Mouse (Mus musculus) urinary bladder, adult 2 months (tissue): ENCODE data around the gene Ptprg. TPM values are rescaled to one million over a fixed set of nuclear protein-coding genes. Genes with fewer than 3 reads are reported as not detected.

Experiments
- DNase-seq: peaks from one replicate; pipeline ENCODE4 v3.0.0; 2022; ENCODE audit warnings: low spot score
- polyA plus RNA-seq: library from polyadenylated mRNA; depleted of rRNA; stranded (reverse); fragments of >200 nt; gene quantifications from 2 replicates; pipeline ENCODE4 v1.2.3, GENCODE M21; 2012

Gene Ptprg
- polyA plus RNA-seq, 1 experiment = 11.6 TPM

DNA sequence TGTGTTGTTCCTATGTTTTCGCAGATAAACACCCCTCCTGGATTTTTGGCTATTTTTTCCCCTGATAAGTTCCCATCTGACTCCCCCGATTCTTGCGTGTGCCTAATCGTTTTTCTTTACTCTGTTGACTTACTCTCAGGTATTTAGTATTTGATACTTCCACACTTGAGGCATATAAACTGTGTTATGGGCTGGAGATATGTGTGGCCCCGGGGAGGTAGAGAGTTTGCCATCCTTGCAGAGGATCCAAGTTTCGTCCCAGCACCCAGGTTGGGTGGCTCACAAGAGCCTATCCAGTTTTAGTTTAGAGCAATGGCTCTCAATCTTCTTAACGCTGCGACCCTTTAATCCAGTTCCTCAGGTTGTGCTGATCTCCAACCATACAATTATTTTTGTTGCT, 265.4 kb downstream of the Ptprg start:
- no peak for DNase-seq

DNA sequence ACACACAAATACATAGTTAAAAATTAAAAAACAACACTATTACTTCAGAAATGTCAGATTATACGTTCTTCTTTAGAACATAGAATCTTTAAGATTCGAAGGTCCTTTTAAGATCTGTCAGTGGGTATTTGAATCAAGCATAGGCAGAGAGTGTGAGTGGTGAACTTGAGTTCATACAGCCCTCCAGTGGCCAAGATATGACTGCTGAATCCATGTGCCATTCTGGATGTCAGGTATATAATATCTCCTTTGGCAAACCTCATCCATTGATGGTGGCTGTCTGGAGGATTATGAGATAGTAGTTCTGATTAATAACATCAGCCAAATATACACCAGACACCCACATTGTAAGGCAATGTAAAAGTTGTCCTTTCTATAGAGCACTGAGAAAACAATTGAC, 266.0 kb downstream of the Ptprg start:
- no peak for DNase-seq

- no peak for DNase-seq
Measured at GRCm38 (mm10) chr14:11822830-11823700, 269.7 kb downstream of the Ptprg start.

DNA sequence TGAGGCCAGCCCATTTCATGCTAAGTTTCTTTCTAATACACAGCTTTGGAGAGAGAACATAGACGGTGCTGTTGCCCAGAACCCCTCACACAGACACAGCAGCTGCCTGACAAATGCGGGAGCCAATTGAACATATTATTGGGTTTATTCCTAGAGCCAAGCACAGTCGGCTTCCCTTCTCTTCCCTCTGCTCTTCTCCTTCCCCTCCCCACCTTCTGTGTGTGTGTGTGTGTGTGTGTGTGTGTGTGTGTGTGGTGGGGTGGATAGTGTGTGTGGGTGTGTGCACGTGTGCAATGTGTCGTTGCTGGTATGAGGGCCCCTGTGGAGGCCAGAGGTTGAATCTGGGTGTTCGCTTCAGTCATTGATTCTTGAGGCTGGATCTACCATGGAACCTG, 270.4 kb downstream of the Ptprg start:
- DNase-seq = no peak

GRCm38 (mm10) chr14:11824915-11825314, 271.6 kb downstream of the Ptprg start:
- DNase-seq = no peak

GRCm38 (mm10) chr14:11825551-11825950, 272.2 kb downstream of the Ptprg start:
- DNase-seq = no peak

GRCm38 (mm10) chr14:11828086-11828485, 274.8 kb downstream of the Ptprg start:
- DNase-seq = no peak

GRCm38 (mm10) chr14:11833678-11834077, 280.3 kb downstream of the Ptprg start:
- DNase-seq = no peak

GRCm38 (mm10) chr14:11835706-11836445, 282.5 kb downstream of the Ptprg start:
- no peak for DNase-seq

DNA sequence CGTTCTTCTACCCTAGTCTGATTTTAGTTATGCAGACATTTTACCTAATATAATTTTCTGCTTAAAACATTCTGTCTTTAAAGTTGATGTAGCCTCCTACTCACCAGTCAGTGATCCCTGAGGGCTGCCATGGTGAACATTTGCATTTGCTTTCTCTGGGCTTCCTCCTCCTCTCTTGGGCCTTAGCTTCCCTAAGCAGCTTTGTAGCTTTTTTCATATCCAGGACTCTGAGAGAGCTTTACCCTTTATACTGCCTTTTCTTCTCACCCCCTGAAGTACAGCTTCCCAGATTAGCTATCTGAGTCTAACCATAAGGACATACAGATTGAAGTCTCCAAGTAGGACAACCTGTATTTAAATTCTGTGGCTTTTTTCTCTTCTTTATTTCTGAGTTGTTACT, 284.4 kb downstream of the Ptprg start:
- no peak for DNase-seq

GRCm38 (mm10) chr14:11841621-11842020, 288.3 kb downstream of the Ptprg start:
- no peak for DNase-seq

DNA sequence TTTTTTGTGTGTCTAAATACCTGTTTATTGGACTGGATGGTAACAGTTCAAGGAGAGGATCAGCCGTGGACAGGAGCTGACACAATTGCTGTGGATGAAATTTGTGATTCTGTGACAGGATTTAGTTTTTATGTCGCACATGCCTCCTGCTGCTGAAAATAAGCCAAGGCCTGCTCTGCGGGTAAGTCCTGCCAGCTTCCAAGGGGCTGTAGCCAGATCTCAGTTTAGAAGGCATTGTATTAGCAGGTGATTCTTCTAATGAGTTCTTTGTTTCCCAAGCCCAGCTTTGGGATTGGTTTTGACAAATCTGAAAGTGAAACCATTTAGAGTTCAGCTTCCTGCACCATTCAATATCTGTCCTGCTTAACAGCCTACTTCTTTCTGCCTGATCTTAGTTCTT, 299.6 kb downstream of the Ptprg start:
- DNase-seq = no peak

DNA sequence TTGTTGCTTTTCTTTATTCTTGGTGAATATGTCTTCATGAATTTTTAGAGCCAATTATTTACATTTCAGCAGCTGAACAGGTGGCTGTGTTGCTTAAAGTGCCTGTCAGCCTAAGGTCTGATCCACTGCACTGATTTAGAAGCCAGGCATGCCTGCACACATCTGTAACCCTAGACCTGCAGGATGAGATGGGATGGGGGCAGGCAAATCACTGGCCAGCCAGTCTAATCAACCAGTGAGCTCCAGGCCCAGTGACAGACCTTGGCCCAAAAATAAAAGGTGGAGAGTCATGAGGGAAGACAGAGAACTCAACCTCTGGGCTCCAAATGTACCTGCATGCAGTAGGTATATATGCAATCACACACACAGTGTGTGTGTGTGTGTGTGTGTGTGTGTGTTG, 302.2 kb downstream of the Ptprg start:
- no peak for DNase-seq

DNA sequence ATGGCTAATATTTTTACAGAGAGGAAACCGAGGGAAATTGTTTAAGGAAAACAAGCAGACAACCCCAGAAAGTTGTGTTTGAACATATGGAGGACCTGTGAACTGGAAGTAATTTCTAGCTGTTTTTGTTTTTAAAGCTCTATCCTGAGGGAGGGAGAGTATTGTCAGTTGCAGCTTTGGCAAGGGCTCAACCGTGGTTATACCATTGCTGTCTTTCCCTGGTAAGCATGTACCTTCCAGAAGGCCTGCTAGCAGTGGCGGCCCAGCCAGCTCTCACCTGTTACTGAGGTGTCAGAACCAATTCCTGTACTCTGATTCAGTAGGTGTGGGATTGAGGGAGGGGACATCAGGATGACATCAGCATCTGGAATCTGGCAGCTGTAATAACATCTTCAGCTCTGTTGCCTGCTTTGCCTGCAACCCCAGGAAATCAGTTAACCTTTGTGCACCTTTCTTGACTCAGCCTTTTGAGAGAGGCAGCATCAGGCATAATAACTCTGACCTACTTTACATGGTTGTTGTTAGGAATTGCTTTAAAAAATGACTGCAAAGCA, 304.7 kb downstream of the Ptprg start:
- no peak for DNase-seq

DNA sequence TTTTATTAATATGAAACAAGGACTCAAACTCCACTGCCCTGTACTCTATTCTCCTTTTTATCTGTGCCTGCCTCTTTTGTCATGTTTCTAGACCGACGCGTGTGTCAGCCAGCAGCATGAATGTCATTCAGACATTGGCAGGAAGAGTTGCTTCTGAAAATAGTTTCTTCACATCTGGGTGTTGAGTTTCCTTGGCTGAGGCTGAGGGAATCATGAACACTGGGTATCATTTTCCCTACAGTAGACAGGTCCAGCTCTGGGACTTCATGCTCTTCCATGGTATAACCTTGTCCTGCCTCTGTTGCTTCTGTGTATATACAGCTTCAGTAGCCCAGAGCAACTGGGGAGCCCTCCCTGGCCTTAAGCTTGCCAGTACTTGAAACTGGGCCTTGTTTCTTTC, 310.0 kb downstream of the Ptprg start:
- no peak for DNase-seq

- no peak for DNase-seq
Measured at GRCm38 (mm10) chr14:11864840-11865239, 311.5 kb downstream of the Ptprg start.

DNA sequence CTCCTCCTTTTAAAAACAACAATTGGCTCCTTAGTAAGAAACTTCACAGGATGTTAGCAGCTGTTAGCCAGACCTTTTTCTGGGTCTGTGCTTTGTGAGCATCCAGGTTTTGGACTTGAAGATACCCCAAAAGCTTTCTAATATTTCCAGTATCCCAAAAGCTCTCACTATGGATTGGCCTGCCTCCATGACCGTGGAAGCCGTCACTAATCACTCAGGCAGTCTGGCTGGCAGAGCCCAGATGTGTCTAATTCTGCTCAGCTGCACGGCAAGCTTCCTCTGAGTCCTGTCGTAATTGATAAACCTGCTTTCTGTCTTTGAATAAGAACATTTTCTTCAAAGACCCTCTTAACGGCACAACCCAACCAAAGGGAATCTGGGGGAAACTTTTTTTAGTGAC, 312.0 kb downstream of the Ptprg start:
- no peak for DNase-seq

DNA sequence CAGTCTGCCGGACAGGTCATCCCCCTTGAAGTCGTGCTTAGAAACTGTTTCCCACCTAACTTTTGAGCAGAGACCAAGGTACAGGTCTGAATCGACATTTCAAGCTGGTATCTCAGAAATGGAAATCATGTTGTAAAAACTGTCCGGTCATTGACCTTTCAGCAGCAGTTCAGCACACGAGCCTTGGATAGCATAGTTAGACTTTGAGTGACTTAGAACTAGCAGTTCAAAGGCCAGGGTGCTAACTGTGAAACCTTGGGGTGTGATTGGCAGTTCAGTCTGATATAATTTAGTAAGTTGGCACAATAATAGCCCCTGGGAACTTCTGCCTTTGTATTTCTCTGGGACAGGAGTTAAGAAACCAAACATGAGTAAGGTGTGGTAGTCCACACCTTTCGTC, 312.5 kb downstream of the Ptprg start:
- no peak for DNase-seq

DNA sequence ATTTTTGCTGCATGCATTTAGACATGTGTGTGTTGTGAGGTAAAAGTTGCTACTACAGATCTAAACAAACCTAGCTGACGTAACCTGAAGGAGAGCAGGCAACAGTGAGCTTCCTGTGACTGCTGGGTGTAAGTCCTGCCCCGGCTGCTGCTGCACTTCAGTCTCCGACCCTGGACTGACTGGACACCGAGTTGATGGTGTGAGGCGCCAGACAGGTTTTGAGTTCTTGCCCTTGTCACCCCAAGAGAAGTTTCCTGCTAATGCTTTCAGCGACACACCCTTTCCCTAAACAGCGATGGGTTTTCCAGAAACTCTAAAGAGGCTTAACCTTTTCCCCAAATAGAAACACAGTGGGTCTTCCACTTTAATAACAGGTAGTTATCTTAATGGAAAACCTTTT, 313.1 kb downstream of the Ptprg start:
- DNase-seq = no peak

DNA sequence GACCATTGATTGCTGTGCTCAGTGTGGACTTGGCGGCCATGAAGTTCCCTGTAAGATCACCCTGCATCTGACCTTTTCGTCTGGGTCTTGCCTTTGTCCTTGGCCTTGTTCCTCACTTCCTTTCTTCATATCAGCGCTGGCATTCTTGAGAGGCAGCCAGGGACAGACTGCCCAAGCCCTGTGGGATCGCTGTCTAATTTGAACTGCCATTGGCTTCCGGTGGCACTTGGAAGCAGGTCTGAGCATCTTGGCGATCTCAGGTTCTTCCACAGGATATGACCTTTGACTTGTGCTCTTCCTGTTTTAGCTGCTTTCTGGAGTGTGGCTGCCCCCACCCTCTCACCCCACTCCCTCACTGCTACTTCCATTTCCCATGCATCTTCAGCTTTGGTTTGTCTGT, 315.3 kb downstream of the Ptprg start:
- no peak for DNase-seq

DNA sequence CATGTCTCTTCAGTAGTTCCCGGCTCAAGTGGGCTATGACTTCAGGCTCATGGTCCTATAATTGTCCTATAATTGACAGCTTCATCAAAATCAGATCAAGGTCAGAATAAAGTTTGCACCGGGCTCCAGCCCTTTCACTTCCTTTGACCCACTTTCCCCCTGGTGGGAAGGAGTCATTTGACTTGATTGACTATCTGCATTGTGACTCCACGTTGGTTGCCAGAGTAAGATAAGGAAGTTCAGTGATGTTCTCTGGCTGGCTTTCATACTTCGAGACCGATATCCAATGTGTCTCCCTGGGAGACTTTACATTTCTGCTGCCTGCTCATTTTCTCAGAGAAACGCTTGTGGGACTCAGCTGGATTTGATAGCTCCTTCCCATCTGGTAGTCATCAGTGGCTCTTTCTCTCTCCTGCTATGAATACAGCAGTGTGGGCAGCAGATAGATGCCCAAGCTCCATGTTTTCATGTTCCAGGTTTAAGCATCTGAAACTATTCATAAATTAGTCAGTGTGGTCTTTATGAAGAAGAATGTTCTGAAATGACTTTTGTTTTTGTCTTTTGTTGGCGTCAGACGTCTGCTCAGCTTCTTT, 318.5 kb downstream of the Ptprg start:
- DNase-seq = no peak

DNA sequence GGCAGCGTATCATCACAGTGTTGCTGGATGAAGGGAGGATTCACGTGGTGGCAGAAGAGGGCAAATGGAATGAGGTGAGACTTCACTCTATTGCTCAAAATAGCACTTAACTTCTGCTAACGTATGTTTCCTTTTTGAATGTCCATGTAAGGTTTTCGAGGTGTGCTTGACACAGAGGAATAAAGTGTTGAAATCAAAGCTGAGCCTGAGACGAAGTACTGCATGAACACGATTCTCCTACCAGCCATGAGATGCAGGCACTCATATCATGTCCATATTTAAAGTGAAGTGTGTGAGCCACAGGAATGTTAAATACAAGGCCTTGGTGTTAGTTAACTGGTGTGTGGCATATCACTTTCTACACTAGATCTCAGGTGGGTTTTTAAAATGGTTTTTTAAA, 320.9 kb downstream of the Ptprg start:
- DNase-seq = no peak
